Mouse (Mus musculus): ENCODE measurements around the gene Col4a3bp.

- TF ChIP-seq POLR2A (IDR thresholded peaks at IDR 0.05; ENCODE audit: borderline replicate concordance, extremely low read depth, insufficient read depth, insufficient read length, poor library complexity, severe bottlenecking) (no peak), CTCF (IDR thresholded peaks at IDR 0.05; ENCODE audit: borderline replicate concordance, extremely low read depth, insufficient read depth, insufficient read length) (no peak)
Observed at GRCm38 (mm10) chr13:96658936-96659335, 116.5 kb downstream of the Col4a3bp start.
